Mouse (Mus musculus) CD4-positive, CD25-positive, alpha-beta regulatory T cell, adult 2 months (primary cell): ENCODE measurements around the gene Gtf2f1.

Experiments
- DNase-seq: peaks from one replicate; pipeline ENCODE4 v3.0.0-alpha.2; 2012; ENCODE audit warnings: low read depth, low spot score

Gtf2f1 gene

GRCm38 (mm10) chr17:57011236-57012141, at the start of gene Gtf2f1, which contains the start of gene Gm17949:
Gene Gtf2f1, minus strand, starts transcription at chr17:57011288.
Gene Gm17949, plus strand, starts transcription at chr17:57011469.
- DNase-seq, result peak; percentile 99

DNA sequence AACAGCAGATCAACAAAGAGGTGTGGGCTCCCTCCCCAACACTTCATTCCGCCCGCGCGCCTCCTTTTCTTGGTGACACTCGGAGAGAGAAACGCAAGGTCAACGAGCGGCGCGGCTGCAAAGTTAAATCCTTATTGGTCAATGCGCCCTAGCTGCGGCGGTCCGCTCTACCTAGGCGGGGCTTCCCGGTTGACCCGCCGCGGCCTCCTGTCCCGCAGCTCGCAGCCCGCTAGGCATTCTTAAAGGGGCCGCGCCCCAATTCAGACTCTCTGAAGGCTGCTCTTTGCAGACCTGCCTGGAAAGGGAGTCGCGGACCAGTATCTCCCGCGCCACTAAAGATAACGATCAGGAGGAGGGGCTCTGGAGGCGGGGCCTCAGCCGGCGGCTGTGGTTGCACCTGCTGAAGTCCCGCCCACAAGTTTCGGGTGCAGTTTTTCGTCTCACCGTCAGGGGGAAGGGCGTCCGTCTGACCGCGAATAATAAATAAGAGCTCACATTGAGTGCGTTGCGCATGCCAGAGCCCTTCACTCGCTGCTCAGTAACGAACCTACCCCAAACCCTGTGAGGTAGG, 49.2 kb upstream of the Gtf2f1 start:
- peak; percentile 98 for DNase-seq

DNA sequence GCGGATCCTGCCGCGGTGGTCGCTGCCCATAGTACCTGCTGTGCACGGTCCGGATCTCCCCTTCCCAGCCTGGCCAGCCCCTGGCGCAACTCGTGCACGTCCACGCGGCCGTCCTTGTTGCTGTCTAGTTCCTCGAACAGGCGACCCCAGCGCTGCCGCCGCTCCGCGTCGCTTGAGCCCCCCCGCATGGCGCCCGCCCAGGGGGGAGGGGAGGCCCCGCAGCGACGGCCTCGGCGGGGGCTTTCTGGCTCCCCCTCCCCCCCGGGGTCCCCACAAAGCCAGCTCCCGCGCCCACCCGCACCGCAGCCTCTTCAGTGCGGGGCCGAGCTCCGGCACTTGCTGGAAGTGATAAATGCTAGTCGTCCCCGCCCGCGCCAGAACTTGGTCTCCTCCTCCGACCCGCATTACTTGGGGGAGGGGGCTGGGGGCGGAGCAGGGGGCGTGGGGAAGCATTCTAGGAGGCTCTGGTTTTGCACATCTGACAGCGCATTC, 48.4 kb upstream of the Gtf2f1 start, which contains the start of gene Slc25a23:
Slc25a23 (minus strand) TSS at position 378 of the 492 bp plus-strand sequence.
- DNase-seq, result peak; percentile 78

DNA sequence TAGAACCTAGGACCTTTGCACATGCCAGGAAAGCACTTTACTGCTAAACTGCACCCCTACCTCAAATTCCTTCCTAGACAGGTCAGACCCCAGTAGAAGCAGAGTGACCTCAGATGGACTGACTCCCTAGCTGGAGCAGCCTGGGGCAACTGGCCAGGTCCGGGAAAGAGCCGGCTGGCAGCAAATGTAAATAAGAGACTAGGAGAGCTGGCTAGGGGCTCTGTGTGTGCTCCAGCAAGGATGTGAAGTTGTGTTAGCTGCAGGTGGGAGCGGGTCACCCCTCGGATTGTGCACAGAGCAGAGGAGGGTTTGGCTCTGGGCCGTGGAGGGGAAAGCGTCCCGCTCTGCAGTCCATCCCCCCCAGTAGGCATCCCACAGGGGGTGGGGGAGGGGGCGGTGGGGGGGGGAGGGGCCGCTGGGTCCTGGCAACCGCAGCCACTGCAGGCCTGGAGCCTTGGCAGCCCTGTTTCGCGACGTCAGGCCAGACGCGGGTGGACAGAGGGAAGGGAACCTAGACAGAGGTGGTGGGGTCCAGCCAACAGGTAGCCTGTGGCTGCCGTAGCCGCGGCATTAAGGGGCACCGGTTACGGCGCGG, 47.9 kb upstream of the Gtf2f1 start, which contains the start of gene Crb3:
Crb3 (plus strand) TSS at position 215 of the 595 bp plus-strand sequence.
- DNase-seq, result peak; percentile 19

DNA sequence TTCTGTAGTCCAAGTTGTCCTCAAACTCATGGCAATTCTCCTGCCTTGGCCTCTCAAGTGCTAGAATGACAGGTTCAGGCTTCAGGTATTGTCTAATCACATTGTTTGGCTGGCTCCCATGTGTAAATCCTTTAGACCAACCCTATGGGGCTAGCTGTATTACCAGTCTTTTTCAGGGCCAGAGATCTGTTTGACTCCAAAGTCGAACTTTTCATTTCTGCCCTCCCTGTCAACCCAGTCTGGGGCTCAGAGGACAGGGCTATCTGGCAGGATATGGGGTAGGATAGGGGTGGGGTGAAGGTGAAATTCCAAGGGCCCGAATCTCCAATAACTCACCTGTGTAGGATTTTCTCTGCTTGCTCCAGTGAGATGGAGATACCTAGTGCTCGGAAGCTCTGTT, 45.2 kb upstream of the Gtf2f1 start:
- no peak for DNase-seq

- peak; percentile 72 for DNase-seq
These were observed 40.6 kb upstream of the Gtf2f1 start for GRCm38 (mm10) chr17:57051679-57052078.

DNA sequence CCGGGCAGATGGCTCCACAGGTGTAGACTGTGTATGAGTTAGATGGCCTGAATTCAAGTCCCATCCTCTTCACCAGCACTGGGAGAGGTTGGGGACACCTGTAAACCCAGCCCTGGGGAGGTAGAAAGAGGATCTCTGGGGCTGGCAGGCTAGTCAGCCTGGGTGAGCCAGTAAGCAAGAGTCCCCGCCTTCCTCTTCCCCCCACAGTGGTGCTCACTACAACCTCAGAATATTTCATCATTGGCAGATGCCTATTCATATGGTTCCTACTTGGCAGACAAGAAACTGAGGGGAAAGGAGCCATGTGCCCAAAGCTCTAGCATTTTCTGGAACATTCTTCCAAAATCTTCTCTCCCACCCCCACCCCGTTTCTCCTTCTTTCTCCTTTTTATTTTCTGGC, 37.7 kb upstream of the Gtf2f1 start:
- DNase-seq, result no peak

GRCm38 (mm10) chr17:57047406-57047805, 36.3 kb upstream of the Gtf2f1 start:
- DNase-seq, result no peak

DNA sequence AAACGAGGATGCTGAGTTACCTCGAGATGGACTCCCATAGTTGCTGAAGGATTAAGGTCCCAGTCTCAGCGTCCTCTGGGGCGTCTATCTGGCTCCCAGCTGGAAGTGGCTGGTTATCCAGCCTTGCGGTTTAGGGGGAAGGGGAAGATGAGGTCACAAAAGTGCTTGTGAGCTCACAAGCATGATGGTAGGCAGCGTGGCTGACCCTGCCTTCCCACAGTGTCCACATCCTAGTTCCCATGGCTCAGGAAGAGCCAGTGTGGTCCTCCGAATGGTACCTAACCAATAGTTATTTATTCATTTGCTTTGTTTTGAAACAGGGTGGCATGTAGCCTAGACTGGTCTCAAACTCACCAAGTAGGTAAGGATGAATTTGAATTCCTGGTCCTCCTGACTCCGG, 30.5 kb upstream of the Gtf2f1 start, which contains the start of gene Slc25a41:
Slc25a41 (minus strand) TSS at position 101 of the 400 bp plus-strand sequence.
- DNase-seq, result no peak

- DNase-seq, result peak; percentile 20
These were observed 27.9 kb upstream of the Gtf2f1 start for GRCm38 (mm10) chr17:57038978-57039377.

DNA sequence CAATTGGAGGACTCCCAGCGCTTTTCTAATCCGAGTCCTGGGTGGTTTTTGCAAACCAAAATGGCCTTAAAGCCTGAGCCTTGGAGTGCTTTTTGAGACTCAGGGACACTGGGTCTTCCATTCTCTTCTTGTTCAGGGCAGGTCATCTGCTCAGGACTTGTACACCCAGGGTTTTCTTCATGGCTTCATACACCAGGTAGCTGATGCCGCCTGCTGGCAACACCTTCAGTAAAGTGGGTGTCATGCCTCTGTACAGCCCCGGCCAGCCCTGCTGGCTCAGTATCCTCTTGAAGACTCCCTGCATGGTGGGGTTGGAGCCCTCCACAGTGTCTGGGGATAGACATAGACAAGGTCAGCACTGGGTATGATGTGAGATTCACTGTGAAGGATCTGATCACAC, 21.8 kb upstream of the Gtf2f1 start:
- peak; percentile 24 for DNase-seq

- peak; percentile 100 for DNase-seq
These were observed 20.8 kb upstream of the Gtf2f1 start for GRCm38 (mm10) chr17:57031661-57032420.

GRCm38 (mm10) chr17:57030931-57031660, 20.0 kb upstream of the Gtf2f1 start, which contains the start of gene Khsrp:
Gene Khsrp, minus strand, starts transcription at chr17:57031522.
- peak; percentile 63 for DNase-seq

DNA sequence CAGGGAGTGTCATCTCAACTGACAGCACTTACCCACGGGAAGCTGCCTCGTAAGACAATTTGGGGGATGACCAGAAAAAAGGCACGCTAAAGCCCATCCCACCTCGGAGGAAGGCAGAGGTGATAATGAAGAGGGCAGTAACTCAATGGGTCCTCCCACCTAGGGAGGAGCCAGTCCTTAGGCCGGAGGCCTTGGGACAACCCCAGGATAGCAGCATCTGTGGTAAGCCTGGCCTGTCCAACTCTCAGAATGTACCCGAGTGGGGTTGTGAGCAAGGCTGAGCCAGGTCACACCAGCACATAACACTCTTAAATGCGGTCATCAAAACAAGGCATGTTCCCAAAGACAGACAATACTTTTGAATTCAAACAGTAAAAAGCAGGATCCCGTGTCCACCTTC, 18.6 kb upstream of the Gtf2f1 start:
- DNase-seq, result no peak

DNA sequence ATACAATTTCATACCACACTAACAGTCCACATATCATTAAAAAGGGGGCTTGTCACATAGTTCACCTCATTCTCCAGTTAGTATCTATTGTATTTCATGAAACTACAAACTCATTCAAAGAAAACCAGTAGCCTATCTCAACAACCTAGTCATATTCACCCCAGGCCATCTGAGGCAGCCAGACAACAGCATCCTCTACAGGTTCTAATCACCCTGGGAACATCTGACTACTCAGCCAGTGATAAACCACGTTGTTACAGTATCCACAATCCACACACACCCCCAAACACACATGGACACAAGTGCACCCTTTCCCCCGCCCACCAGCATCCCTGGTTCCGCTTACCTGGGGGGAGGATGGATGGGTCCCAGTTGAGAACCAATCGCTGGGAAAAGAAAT, 16.4 kb upstream of the Gtf2f1 start:
- no peak for DNase-seq

- DNase-seq, result no peak
These were observed 9.9 kb upstream of the Gtf2f1 start for GRCm38 (mm10) chr17:57020960-57021359.

DNA sequence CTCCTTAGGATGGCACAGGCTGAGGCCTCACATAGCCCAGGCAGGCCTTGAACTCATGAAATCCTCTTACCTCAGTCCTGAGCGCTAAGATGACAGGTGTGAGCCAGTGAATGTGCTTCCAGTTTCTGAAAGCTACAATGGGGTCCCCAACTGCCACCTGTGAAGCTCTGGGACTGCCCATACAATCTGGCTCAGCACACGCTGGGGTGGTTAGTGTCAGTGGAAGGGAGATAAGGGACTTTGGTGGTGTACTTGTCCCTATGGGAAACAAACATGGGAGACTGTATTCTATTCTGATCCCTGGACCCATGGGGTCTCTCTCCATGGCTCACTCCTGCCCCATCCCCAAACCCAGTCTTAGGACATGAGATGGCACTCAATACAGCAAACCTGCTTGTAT, 8.6 kb upstream of the Gtf2f1 start:
- no peak for DNase-seq

DNA sequence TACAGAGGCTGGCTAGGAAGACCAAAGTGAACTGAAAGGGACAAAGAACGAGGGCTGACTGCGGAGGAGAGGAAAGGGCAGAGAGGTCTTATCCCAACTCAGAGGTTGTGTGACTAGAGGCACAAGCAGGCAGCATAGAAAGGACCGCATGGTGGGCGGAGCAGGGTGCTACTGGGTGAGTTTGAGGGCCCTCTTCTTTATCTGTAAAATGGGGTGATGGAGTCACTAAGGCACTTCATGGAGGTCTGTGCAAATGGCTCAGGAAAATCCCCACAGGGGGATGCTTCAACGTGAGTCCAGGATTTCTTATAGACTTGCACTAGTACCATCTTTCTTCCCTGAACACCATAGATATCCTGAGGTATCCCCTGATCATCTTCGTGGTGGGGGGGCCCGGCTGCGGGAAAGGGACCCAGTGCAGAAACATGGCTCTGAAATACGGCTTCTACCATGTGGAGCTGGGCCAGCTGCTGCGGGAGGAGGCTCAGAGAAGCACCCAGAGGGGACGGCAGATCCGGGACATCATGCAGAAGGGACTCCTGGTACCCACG, 1.2 kb upstream of the Gtf2f1 start:
- no peak for DNase-seq

DNA sequence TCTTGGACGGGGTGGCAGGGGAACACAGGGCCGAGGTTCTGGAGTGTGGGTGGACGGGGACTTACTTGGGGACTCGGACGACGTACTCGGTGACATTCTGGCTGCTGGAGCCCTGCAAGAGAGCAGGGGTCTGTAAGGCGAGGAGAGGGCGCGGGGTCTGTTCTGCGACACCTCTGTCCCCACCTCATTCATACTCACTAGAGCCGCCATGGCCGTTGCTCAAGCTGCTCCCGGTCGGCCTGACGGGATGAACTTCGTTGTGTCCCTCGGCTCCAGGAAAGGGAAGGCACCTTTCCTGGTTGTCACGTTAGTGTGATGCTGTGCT, 215 bp downstream of the Gtf2f1 start:
- DNase-seq, result no peak

GRCm38 (mm10) chr17:57007137-57007905, 3.8 kb downstream of the Gtf2f1 start:
- DNase-seq, result peak; percentile 33
